Mouse (Mus musculus) A20 (cell line): Measurements from ENCODE around the gene Hist1h2bf.
"Not testable (repeated sequence)": the region's sequence is repeated elsewhere in the genome, so short reads cannot be mapped to it uniquely, and the experiment has no call there.

Experiments
- DNase-seq: peaks from one replicate; pipeline ENCODE4 v3.0.0-alpha.2; 2011; ENCODE audit warnings: low read depth, low spot score

Gene Hist1h2bf

GRCm38 (mm10) chr13:23571504-23572217 lies 2.3 kb downstream of the Hist1h2bf start:
- peak; percentile 74 for DNase-seq

GRCm38 (mm10) chr13:23571022-23571503 lies 2.9 kb downstream of the Hist1h2bf start, which contains the start of the genes Hist1h2ae and Hist1h2bg:
TSS of gene Hist1h2ae (minus strand) at chr13:23571220.
TSS of gene Hist1h2bg (plus strand) at chr13:23571396.
- peak; percentile 94 for DNase-seq

- DNase-seq = peak; percentile 68
These were observed 3.6 kb downstream of the Hist1h2bf start for GRCm38 (mm10) chr13:23570261-23571021.

- no peak for DNase-seq
These were observed 9.5 kb downstream of the Hist1h2bf start for GRCm38 (mm10) chr13:23564482-23564881.

- DNase-seq = peak; percentile 85
These were observed 11.1 kb downstream of the Hist1h2bf start for GRCm38 (mm10) chr13:23562699-23563462.

- DNase-seq = peak; percentile 98
These were observed 11.9 kb downstream of the Hist1h2bf start, which contains the start of gene Hist1h3e for GRCm38 (mm10) chr13:23561883-23562659. TSS of gene Hist1h3e (minus strand) at chr13:23562369.

- DNase-seq = not testable (repeated sequence)
These were observed 12.5 kb downstream of the Hist1h2bf start for GRCm38 (mm10) chr13:23561531-23561882.

- not testable (repeated sequence) for DNase-seq
These were observed 13.3 kb downstream of the Hist1h2bf start for GRCm38 (mm10) chr13:23560699-23561098.

GRCm38 (mm10) chr13:23556906-23557305 lies 17.1 kb downstream of the Hist1h2bf start:
- peak; percentile 8 for DNase-seq

GRCm38 (mm10) chr13:23555839-23556416 lies 18.1 kb downstream of the Hist1h2bf start:
- peak; percentile 90 for DNase-seq

- DNase-seq = peak; percentile 95
These were observed 18.8 kb downstream of the Hist1h2bf start for GRCm38 (mm10) chr13:23554925-23555838.

- DNase-seq = no peak
These were observed 19.6 kb downstream of the Hist1h2bf start for GRCm38 (mm10) chr13:23554393-23554792.

- DNase-seq = no peak
These were observed 21.0 kb downstream of the Hist1h2bf start, which contains the start of gene Hist1h1d for GRCm38 (mm10) chr13:23552962-23553361. TSS of gene Hist1h1d (plus strand) at chr13:23553262.

GRCm38 (mm10) chr13:23551931-23552914 lies 21.8 kb downstream of the Hist1h2bf start:
- DNase-seq = peak; percentile 54

- DNase-seq = peak; percentile 95
These were observed 22.7 kb downstream of the Hist1h2bf start, which contains the start of gene Hist1h4f for GRCm38 (mm10) chr13:23551146-23551834. TSS of gene Hist1h4f (minus strand) at chr13:23551648.

GRCm38 (mm10) chr13:23550761-23551145 lies 23.2 kb downstream of the Hist1h2bf start:
- DNase-seq = no peak

GRCm38 (mm10) chr13:23546694-23547093 lies 27.3 kb downstream of the Hist1h2bf start:
- DNase-seq = peak; percentile 10

- DNase-seq = peak; percentile 51
These were observed 29.2 kb downstream of the Hist1h2bf start for GRCm38 (mm10) chr13:23544787-23545120.
